Mouse (Mus musculus): ENCODE measurements around the gene Sbds. TPM values are rescaled to one million over a fixed set of nuclear protein-coding genes. Genes with fewer than 3 reads are reported as not detected.

Sbds gene
- polyA plus RNA-seq, 1 experiment: 24.2 TPM

GRCm38 (mm10) chr5:130273046-130273445, 17.7 kb upstream of the Sbds start:
- H3K4me1 ChIP-seq (ENCODE audit: control insufficient read depth, insufficient read depth, insufficient read length, low read length): no peaks in the 10 kb centered on the region
- TF ChIP-seq CTCF (IDR thresholded peaks at IDR 0.05; ENCODE audit: extremely low read depth, insufficient read length, insufficient replicate concordance, low read depth, low read length): no peak
- TF ChIP-seq POLR2A (IDR thresholded peaks at IDR 0.05; ENCODE audit: low read depth, low read length): no peak
- peaks cover 27% of the 10 kb centered on the region for H3K36me3 ChIP-seq (ENCODE audit: control insufficient read depth, insufficient read depth, low read length)
- H3K4me3 ChIP-seq (ENCODE audit: low read depth, low read length): no peak overlapping the region
- no peak overlapping the region for H3K27ac ChIP-seq (ENCODE audit: insufficient read depth, low read depth, low read length)
- 93% methylated on average over 6 of the region's 6 CpGs for WGBS
- no peaks in the 10 kb centered on the region for H3K27me3 ChIP-seq (ENCODE audit: control insufficient read depth, insufficient read depth, low read length)

DNA sequence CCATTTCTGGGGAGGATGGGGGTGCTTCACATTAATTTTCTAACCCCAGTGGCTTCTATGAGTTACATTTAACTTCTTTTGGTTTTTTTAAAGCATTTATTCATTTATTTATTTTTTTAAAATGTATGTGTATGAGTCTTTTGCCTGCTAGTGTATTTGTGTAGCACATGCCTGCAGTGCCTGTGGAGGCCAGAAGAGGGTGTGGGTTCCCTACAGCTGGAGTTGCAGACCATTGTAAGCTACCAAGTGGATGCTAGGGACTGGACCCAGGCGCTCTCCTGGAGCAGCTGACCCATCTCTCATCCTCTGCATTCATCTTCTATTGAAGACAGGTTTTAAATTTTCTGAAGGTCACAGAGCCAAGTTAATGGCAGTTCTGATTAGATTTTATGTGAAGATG, 17.0 kb upstream of the Sbds start:
- 95% methylated on average over 1 of the region's 1 CpGs for WGBS
- Histone ChIP-seq H3K4me1 (ENCODE audit: control insufficient read depth, insufficient read depth, insufficient read length, low read length) (no peaks in the 10 kb centered on the region), H3K36me3 (ENCODE audit: control insufficient read depth, insufficient read depth, low read length) (peaks cover 32% of the 10 kb centered on the region), H3K4me3 (ENCODE audit: low read depth, low read length) (no peak overlapping the region), H3K27me3 (ENCODE audit: control insufficient read depth, insufficient read depth, low read length) (no peaks in the 10 kb centered on the region), H3K27ac (ENCODE audit: insufficient read depth, low read depth, low read length) (no peak overlapping the region)
- TF ChIP-seq POLR2A (IDR thresholded peaks at IDR 0.05; ENCODE audit: low read depth, low read length) (no peak), CTCF (IDR thresholded peaks at IDR 0.05; ENCODE audit: extremely low read depth, insufficient read length, insufficient replicate concordance, low read depth, low read length) (no peak)

- H3K4me1 ChIP-seq (ENCODE audit: control insufficient read depth, insufficient read depth, insufficient read length, low read length): peaks cover 8% of the 10 kb centered on the region; the same call in 1 of the 2 replicates
- TF ChIP-seq POLR2A (IDR thresholded peaks at IDR 0.05; ENCODE audit: low read depth, low read length) (no peak), CTCF (IDR thresholded peaks at IDR 0.05; ENCODE audit: extremely low read depth, insufficient read length, insufficient replicate concordance, low read depth, low read length) (no peak)
- WGBS: 84% methylated on average over 11 of the region's 11 CpGs
- no peaks in the 10 kb centered on the region for H3K27me3 ChIP-seq (ENCODE audit: control insufficient read depth, insufficient read depth, low read length)
- peaks cover 20% of the 10 kb centered on the region; the same call in 1 of the 2 replicates for H3K36me3 ChIP-seq (ENCODE audit: control insufficient read depth, insufficient read depth, low read length)
- no peak overlapping the region for H3K4me3 ChIP-seq (ENCODE audit: low read depth, low read length)
- H3K27ac ChIP-seq (ENCODE audit: insufficient read depth, low read depth, low read length): no peak overlapping the region
Observed at GRCm38 (mm10) chr5:130268976-130269375, 13.6 kb upstream of the Sbds start.

DNA sequence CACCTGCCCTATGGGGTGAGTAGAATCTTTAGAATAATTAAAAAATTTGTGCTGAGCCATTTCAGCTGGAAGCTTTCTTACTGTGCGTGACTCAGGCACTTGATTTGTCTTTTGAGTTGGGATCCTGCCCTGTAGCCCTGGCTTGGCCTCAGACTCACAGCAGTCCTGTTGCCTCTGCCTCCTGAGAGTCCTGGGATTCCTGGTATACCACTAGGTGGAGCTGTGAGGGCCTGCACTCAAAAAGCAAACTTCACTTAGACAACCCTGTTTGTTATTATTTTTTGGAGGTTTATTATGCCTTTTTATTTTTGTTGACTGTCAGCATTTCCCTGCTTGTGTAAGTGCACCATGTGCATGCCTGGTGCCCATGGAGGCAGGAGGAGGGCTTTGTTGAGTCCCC, 12.0 kb upstream of the Sbds start:
- 76% methylated on average over 1 of the region's 1 CpGs for WGBS

GRCm38 (mm10) chr5:130266651-130267050, 11.3 kb upstream of the Sbds start:
- Histone ChIP-seq H3K36me3 (ENCODE audit: control insufficient read depth, insufficient read depth, low read length) (peaks cover 29% of the 10 kb centered on the region), H3K27me3 (ENCODE audit: control insufficient read depth, insufficient read depth, low read length) (no peaks in the 10 kb centered on the region), H3K4me1 (ENCODE audit: control insufficient read depth, insufficient read depth, insufficient read length, low read length) (peaks cover 8% of the 10 kb centered on the region; the same call in 1 of the 2 replicates), H3K27ac (ENCODE audit: insufficient read depth, low read depth, low read length) (no peak overlapping the region), H3K4me3 (ENCODE audit: low read depth, low read length) (no peak overlapping the region)
- WGBS: 89% methylated on average over 7 of the region's 7 CpGs
- TF ChIP-seq POLR2A (IDR thresholded peaks at IDR 0.05; ENCODE audit: low read depth, low read length): no peak
- TF ChIP-seq CTCF (IDR thresholded peaks at IDR 0.05; ENCODE audit: extremely low read depth, insufficient read length, insufficient replicate concordance, low read depth, low read length): peak; percentile 65; the same call in 1 of the 2 replicates

More for the DNA sequence above, 12.0 kb upstream of the Sbds start:
- H3K27ac ChIP-seq (ENCODE audit: insufficient read depth, low read depth, low read length): no peak overlapping the region
- no peak overlapping the region for H3K4me3 ChIP-seq (ENCODE audit: low read depth, low read length)
- H3K36me3 ChIP-seq (ENCODE audit: control insufficient read depth, insufficient read depth, low read length): peaks cover 28% of the 10 kb centered on the region
- no peaks in the 10 kb centered on the region for H3K27me3 ChIP-seq (ENCODE audit: control insufficient read depth, insufficient read depth, low read length)
- TF ChIP-seq CTCF (IDR thresholded peaks at IDR 0.05; ENCODE audit: extremely low read depth, insufficient read length, insufficient replicate concordance, low read depth, low read length) (peak; percentile 71; the same call in 1 of the 2 replicates), POLR2A (IDR thresholded peaks at IDR 0.05; ENCODE audit: low read depth, low read length) (no peak)
- H3K4me1 ChIP-seq (ENCODE audit: control insufficient read depth, insufficient read depth, insufficient read length, low read length): peaks cover 8% of the 10 kb centered on the region; the same call in 1 of the 2 replicates

GRCm38 (mm10) chr5:130264433-130265005, 9.2 kb upstream of the Sbds start:
- H3K36me3 ChIP-seq (ENCODE audit: control insufficient read depth, insufficient read depth, low read length): peaks cover 22% of the 10 kb centered on the region
- H3K4me1 ChIP-seq (ENCODE audit: control insufficient read depth, insufficient read depth, insufficient read length, low read length): peaks cover 8% of the 10 kb centered on the region; the same call in 1 of the 2 replicates
- no peaks in the 10 kb centered on the region for H3K27me3 ChIP-seq (ENCODE audit: control insufficient read depth, insufficient read depth, low read length)
- H3K27ac ChIP-seq (ENCODE audit: insufficient read depth, low read depth, low read length): peak overlapping the region; percentile 60; the same call in 1 of the 2 replicates
- no peak overlapping the region for H3K4me3 ChIP-seq (ENCODE audit: low read depth, low read length)
- TF ChIP-seq POLR2A (IDR thresholded peaks at IDR 0.05; ENCODE audit: low read depth, low read length) (no peak), CTCF (IDR thresholded peaks at IDR 0.05; ENCODE audit: extremely low read depth, insufficient read length, insufficient replicate concordance, low read depth, low read length) (no peak)
- 64% methylated on average over 6 of the region's 6 CpGs for WGBS

DNA sequence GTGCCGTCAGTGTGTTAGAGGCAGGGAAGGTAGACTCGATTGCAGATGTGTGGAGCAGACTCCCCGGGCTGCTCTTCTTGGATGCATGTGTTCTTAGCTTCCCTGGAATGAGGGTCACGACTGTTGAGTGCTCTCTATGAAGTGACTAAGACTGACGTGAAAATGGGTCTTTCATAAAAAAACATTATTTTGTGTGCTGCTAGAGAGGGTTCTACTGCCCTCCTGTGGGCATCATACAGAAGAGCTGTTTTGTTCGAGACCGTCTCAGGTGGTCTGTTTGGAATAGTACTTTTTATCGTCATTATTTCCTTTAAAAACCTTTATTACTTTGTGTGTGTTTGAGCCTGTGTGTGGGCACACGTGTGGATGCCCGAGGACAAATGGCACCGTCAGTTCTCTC, 8.1 kb upstream of the Sbds start:
- no peak overlapping the region for H3K4me3 ChIP-seq (ENCODE audit: low read depth, low read length)
- peaks cover 8% of the 10 kb centered on the region; the same call in 1 of the 2 replicates for H3K4me1 ChIP-seq (ENCODE audit: control insufficient read depth, insufficient read depth, insufficient read length, low read length)
- TF ChIP-seq POLR2A (IDR thresholded peaks at IDR 0.05; ENCODE audit: low read depth, low read length) (no peak), CTCF (IDR thresholded peaks at IDR 0.05; ENCODE audit: extremely low read depth, insufficient read length, insufficient replicate concordance, low read depth, low read length) (no peak)
- WGBS: 81% methylated on average over 11 of the region's 11 CpGs
- H3K27me3 ChIP-seq (ENCODE audit: control insufficient read depth, insufficient read depth, low read length): no peaks in the 10 kb centered on the region
- peaks cover 20% of the 10 kb centered on the region for H3K36me3 ChIP-seq (ENCODE audit: control insufficient read depth, insufficient read depth, low read length)
- no peak overlapping the region for H3K27ac ChIP-seq (ENCODE audit: insufficient read depth, low read depth, low read length)
